Mouse (Mus musculus) B cell, adult 2 months (primary cell): ENCODE results near the gene Gucy2g.

ENCODE experiments used
- DNase-seq, 2 experiments: peaks; one replicate each; pipeline ENCODE4 v3.0.0; 2022

The Gucy2g gene

GRCm38 (mm10) chr19:55247563-55247962 lies 6.5 kb upstream of the Gucy2g start:
- DNase-seq: no peak

GRCm38 (mm10) chr19:55244791-55245231 lies 3.8 kb upstream of the Gucy2g start:
- no peak for DNase-seq

GRCm38 (mm10) chr19:55239766-55240426 lies 1.1 kb downstream of the Gucy2g start:
- DNase-seq: no peak

GRCm38 (mm10) chr19:55236564-55236963 lies 4.5 kb downstream of the Gucy2g start:
- DNase-seq: no peak

- no peak for DNase-seq
These were observed 5.0 kb downstream of the Gucy2g start for GRCm38 (mm10) chr19:55236026-55236425.

- DNase-seq: no peak
These were observed 8.9 kb downstream of the Gucy2g start for GRCm38 (mm10) chr19:55232136-55232535.

- no peak for DNase-seq
These were observed 10.0 kb downstream of the Gucy2g start for GRCm38 (mm10) chr19:55231081-55231480.

- DNase-seq: peak; percentile 37 to 45
These were observed 13.9 kb downstream of the Gucy2g start for GRCm38 (mm10) chr19:55227135-55227534.

- DNase-seq: no peak
These were observed 14.4 kb downstream of the Gucy2g start for GRCm38 (mm10) chr19:55226621-55227020.

- DNase-seq: no peak
These were observed 18.8 kb downstream of the Gucy2g start for GRCm38 (mm10) chr19:55222268-55222667.

- no peak for DNase-seq
These were observed 19.8 kb downstream of the Gucy2g start for GRCm38 (mm10) chr19:55221208-55221607.

- no peak for DNase-seq
These were observed 21.7 kb downstream of the Gucy2g start for GRCm38 (mm10) chr19:55219359-55219758.

GRCm38 (mm10) chr19:55218741-55219221 lies 22.3 kb downstream of the Gucy2g start:
- DNase-seq: no peak

GRCm38 (mm10) chr19:55218192-55218739 lies 22.8 kb downstream of the Gucy2g start:
- DNase-seq: peak; percentile 87 to 88

GRCm38 (mm10) chr19:55217365-55217764 lies 23.7 kb downstream of the Gucy2g start:
- no peak for DNase-seq

GRCm38 (mm10) chr19:55216876-55217275 lies 24.2 kb downstream of the Gucy2g start:
- DNase-seq: no peak

- no peak for DNase-seq
These were observed 27.3 kb downstream of the Gucy2g start for GRCm38 (mm10) chr19:55213617-55214340.

GRCm38 (mm10) chr19:55211698-55212097 lies 29.3 kb downstream of the Gucy2g start:
- DNase-seq: no peak

GRCm38 (mm10) chr19:55209084-55209483 lies 32.0 kb downstream of the Gucy2g start:
- DNase-seq: no peak

GRCm38 (mm10) chr19:55208654-55209053 lies 32.4 kb downstream of the Gucy2g start:
- no peak for DNase-seq

GRCm38 (mm10) chr19:55207746-55208538 lies 33.1 kb downstream of the Gucy2g start:
- DNase-seq: no peak

- no peak for DNase-seq
These were observed 33.8 kb downstream of the Gucy2g start for GRCm38 (mm10) chr19:55207205-55207604.
